Comparison of ENCODE assay signal across 30 mouse cellular contexts in genomic region chr7:16319216-16319615, GRCm38 (mm10). TPM values are rescaled to one million over a fixed set of nuclear protein-coding genes. Genes with fewer than 3 reads are reported as not detected.
"Had no signal": no experiment of that assay in that cellular context is flagged by ENCODE, and none has a peak within 500 bp of the region (broad histone marks: within the 10 kb centered on the region; RNA-seq: fewer than 3 reads in every experiment).

No protein-coding gene starts in this region.

- H3K9me3 ChIP-seq: limb, embryonic 10.5 days; limb, embryonic 12.5 days; limb, embryonic 13.5 days; limb, embryonic 15.5 days; liver, embryonic 12.5 days; liver, embryonic 13.5 days; liver, embryonic 15.5 days; lung, embryonic 15.5 days; megakaryocyte, embryonic 14.5 days; midbrain, embryonic 10.5 days; midbrain, embryonic 12.5 days; midbrain, embryonic 13.5 days; midbrain, embryonic 15.5 days; neural tube, embryonic 12.5 days had no signal

- H3K27ac ChIP-seq: left cerebral cortex, adult 2 months; limb, embryonic 10.5 days; limb, embryonic 12.5 days; limb, embryonic 13.5 days; limb, embryonic 15.5 days; liver, embryonic 12.5 days; liver, embryonic 13.5 days; liver, embryonic 14.5 days; liver, embryonic 15.5 days; lung, embryonic 15.5 days; macrophage; midbrain, embryonic 10.5 days; midbrain, embryonic 12.5 days; midbrain, embryonic 13.5 days; midbrain, embryonic 15.5 days; neural tube, embryonic 12.5 days had no signal

- H3K4me3 ChIP-seq: left cerebral cortex, adult 2 months; limb, embryonic 10.5 days; limb, embryonic 12.5 days; limb, embryonic 13.5 days; limb, embryonic 15.5 days; liver, embryonic 12.5 days; liver, embryonic 13.5 days; liver, embryonic 15.5 days; lung, embryonic 15.5 days; megakaryocyte, embryonic 14.5 days; midbrain, embryonic 10.5 days; midbrain, embryonic 12.5 days; midbrain, embryonic 13.5 days; midbrain, embryonic 15.5 days; myocyte; neural tube, embryonic 12.5 days had no signal

- H3K4me2 ChIP-seq: limb, embryonic 12.5 days; limb, embryonic 13.5 days; limb, embryonic 15.5 days; liver, embryonic 11.5 days; liver, embryonic 12.5 days; liver, embryonic 13.5 days; liver, embryonic 15.5 days; lung, embryonic 14.5 days; lung, embryonic 15.5 days; midbrain, embryonic 11.5 days; midbrain, embryonic 12.5 days; midbrain, embryonic 13.5 days; midbrain, embryonic 15.5 days; neural tube, embryonic 12.5 days had no signal

- ATAC-seq: liver, embryonic 12.5 days; liver, postnatal 0 days; midbrain, embryonic 13.5 days; midbrain, embryonic 15.5 days; midbrain, embryonic 16.5 days had no signal

- H3K4me1 ChIP-seq: midbrain, embryonic 12.5 days had no signal

- DNase-seq: layer of hippocampus, postnatal 36 days; left cerebral cortex, postnatal 4 days; liver; liver, embryonic 13.5 days; liver, postnatal 0 days; lung, adult 2 months; lung, embryonic 14.5 days; lung, postnatal 10 days; lung, postnatal 14 days; midbrain, embryonic 14.5 days had no signal

- H3K9ac ChIP-seq: limb, embryonic 12.5 days; limb, embryonic 13.5 days; limb, embryonic 15.5 days; liver, embryonic 12.5 days; liver, embryonic 13.5 days; liver, embryonic 14.5 days; liver, embryonic 15.5 days; liver, postnatal 0 days; lung, embryonic 14.5 days; lung, embryonic 15.5 days; midbrain, embryonic 12.5 days; midbrain, embryonic 13.5 days; midbrain, embryonic 15.5 days; neural tube, embryonic 12.5 days had no signal

- H3K27me3 ChIP-seq: limb, embryonic 12.5 days; limb, embryonic 13.5 days; limb, embryonic 15.5 days; liver, embryonic 12.5 days; liver, embryonic 13.5 days; liver, embryonic 15.5 days; lung, embryonic 15.5 days; megakaryocyte, embryonic 14.5 days; midbrain, embryonic 12.5 days; midbrain, embryonic 13.5 days; midbrain, embryonic 15.5 days; neural tube, embryonic 12.5 days had no signal

- H3K36me3 ChIP-seq: lung, embryonic 15.5 days; midbrain, embryonic 15.5 days had no signal

RNA-seq across cellular contexts. Expression of gene C5ar1, which starts 59.9 kb away (rescaled TPM):
- polyA plus RNA-seq: myocyte had no signal
